Mouse (Mus musculus) thymus, postnatal 4 days (tissue): ENCODE measurements around the gene Jun.

Experiments used
- DNase-seq: peaks from one replicate; pipeline ENCODE4 v3.0.0; 2021

Gene Jun

DNA sequence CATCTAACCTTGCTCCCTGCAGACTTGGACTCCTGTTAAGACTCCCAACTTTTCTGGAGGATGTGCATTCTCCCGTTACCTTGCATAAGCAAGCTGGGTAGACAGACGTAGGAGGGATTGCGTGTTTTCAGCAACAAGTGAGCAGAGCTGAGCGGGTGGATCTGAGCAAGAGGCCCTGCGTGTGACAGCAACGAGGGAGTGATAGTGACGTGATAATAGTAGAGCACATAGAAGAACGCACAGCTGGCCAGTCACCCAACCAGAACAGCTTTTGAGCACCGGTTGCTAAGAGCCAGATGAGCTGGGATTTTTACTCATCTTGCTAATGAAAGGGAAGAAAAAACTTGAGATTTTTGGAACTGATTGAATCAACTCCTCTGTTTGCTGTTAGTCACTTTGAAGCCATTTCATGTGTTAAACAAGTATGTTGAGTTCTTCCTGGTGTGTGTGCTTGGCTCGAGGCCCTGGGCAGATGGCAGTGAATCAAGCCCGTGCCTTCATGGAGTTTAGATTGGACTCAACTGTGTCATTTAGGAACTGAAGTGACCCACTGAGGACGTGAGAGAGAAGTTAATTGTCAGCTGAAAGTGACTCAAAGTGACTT is 28.6 kb downstream of the Jun start:
- DNase-seq: no peak

DNA sequence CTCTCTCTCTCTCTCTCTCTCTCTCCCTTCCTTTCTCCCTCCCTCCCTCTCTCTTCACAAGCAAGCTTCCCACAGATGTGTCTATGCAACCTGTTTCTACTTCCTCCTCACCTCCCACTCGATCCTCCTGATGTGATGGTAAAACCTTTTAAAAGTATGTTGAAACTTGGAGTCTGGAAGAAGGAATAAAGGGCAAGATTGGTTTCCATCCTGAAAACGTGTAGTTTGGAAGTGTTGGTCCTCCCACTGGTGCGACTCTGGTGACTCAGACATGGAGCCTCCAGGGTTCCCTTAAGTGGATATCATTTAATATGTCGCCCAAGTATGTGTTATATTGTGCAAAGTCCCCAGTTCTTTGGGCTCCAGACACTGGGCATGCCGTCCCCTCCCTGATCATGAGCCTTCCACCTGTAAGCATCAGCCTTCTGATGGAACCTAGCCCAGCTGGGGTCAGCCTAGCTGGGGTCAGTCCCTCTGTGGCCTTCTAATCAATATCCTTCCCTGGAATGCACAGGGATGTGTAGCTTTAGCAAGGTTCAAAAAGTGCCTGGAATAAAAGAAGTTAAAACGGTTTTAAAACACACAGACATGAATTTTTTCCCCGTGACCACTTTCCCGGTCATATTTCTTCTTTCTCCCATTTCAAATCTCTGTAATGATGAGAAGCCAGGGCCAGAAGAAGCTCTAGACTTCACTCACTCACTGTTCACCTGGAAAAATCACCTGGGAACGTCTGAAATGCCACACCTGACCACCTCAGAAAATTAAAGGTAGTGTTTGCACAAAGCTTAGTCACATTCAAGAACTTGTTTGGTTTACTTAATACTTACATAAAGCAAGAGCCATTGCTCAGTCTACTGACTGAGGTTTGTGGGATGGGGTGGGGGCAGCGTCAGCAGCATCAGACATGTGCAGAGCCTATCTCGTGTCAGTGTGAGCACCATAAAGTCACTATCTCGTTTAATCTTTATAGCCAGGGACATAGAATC is 30.1 kb downstream of the Jun start:
- no peak for DNase-seq

DNA sequence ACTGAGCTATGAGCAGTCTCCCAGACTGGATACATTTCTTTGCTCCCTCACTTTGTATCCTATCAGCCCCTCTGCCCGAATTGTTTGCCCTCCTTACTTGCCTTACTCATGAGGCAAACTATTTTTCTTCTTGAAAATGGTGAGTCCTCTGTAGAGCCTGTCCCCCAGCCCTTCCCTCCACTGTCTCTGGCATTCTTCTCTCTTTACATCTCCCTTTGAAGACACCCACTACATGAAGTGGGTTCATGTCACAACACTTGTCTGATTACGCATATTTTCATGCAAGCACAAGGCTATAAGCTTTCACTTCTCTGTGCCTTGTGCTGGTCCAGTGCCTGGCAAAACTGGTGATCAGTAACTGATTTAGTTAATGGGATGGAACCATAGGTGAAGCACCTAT is 31.8 kb downstream of the Jun start:
- no peak for DNase-seq

DNA sequence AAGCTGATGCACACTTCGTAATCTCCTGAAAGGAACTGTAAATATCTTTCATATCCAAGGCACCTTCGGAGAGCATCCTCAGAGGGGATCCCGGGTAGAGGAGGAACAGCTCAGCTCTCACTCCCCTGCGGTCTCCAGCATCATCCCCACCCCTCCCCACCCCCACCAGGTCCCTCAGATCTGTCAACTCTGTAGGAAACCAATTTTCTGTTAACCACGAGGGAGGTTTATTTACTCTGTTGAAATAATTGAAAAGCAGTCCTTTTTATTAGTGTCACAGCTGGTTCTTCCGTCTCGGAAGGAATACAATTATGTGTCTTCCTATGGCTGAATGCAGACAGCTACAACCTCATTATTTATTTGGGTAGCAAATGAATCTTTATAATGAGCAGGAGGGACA is 33.8 kb downstream of the Jun start:
- DNase-seq: no peak

DNA sequence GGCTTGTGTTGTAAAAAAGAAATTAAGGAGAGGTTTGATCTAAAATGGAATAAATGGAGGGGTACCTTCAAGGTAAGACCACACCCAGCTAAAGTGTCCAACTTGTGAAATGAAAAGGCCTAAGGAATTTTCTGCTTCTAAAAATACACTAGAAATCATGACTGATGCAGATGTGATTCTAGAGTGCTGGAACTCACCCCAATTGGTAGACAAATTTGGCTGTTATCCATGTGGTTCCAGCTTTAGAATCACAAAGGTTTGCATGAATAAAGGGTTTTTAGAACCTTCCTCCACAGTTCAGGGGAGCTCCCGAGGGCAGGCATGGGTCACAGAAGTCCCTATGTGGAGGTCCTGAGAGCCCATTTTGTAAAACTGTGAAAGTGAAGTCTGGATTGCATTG is 39.3 kb downstream of the Jun start:
- no peak for DNase-seq

DNA sequence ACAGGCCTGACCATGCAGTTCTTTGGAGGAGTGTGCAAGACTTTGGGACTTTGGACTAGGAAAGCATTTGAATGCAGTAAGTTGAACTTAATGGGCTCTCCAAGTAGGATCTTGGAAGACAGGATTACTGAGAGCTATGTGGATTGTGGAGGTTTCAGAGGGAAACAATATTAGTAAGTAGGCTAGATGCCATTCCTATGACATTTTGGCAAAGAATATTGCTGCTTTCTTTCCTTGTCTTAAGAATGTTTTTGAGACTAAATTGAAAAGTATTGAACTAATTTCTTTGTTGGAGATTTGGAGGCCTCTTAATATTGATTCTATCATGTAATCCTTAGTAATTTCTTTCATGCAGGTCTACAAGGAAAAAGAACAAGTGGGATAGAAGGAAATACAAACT is 39.8 kb downstream of the Jun start:
- DNase-seq: no peak

DNA sequence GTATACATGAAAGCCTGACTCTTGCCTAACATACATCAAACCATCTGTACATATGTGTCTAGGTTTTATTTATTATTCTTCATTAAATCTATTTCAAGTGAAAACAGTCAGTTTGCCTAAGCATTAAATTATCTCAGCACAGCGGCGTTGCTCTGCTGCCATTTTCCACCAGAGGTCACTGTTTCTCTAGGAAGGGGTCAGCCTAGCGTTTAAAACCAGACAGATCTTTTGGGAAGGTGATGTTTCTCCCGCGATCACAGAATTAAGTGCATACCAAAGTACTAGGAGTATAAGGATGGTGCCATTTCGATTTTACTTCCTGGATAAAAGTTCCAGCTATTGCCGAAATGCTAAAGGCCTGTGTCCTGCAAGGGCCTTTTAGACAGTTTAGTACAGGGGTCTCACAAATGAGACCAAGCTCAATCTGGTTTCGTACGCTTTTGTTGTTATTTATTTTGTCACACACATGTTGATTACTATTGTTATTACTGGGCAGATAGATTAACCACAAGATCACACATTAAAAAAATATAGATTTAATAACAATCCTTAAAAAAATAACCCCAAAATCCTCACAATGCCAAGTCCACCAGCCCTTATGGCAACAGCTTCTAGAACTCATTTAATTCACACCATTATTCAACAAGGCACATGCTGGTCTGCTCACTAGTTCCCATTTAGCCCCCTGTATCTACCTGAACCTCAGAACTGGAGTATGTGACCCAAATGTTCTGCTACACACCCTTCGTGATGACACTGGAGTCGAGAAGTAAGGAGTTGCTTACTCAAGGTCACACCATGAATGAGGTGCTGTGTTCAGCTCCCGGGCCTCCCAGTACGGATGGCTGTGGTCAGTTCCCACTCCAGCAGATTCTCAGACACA is 43.6 kb downstream of the Jun start:
- peak; percentile 83 for DNase-seq

DNA sequence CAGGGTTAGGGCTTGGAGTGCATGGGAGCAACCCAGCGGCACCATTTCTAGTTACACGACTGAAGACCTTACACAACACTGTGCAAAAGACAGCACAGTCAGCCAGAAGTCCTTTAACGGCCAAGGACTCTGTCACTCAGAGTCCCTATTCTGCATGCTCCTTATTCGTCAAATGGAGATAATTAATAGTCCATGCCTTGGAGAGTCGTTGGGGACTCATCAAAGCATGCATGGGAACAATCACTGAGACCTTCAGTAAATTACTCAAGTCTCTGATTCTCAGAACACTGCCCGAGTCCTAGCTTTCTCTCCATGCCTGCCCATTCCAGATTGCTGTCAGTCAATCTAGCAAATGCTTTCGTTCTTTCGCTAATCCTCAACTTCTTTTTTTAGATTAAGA is 44.3 kb downstream of the Jun start:
- DNase-seq: no peak

DNA sequence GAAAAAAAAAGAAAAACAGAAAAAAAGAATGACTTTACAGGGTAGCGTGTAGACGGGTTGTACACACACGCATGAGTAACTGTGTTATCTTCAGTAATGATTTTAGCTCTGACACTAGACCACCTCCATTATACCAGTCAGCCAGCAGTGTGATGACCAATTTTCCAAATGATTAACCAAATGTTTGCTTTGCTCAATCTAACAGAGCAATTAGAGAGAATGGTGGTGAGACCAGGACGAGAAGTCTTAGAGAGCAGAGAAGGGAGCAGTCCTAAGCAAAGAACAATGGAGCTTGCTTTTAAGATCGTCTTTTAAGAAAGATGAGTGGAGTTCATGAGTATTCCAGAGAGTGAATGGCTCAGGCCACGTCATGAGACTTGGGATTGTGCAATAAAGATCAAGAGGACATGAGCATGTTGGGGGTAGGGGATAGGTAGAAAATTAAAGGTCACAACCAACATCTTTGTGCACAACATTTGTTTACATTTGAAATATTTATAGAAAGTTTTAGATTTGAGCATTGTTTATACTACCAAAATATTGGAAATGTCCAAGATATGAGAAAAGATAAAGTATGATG is 46.7 kb downstream of the Jun start:
- no peak for DNase-seq

DNA sequence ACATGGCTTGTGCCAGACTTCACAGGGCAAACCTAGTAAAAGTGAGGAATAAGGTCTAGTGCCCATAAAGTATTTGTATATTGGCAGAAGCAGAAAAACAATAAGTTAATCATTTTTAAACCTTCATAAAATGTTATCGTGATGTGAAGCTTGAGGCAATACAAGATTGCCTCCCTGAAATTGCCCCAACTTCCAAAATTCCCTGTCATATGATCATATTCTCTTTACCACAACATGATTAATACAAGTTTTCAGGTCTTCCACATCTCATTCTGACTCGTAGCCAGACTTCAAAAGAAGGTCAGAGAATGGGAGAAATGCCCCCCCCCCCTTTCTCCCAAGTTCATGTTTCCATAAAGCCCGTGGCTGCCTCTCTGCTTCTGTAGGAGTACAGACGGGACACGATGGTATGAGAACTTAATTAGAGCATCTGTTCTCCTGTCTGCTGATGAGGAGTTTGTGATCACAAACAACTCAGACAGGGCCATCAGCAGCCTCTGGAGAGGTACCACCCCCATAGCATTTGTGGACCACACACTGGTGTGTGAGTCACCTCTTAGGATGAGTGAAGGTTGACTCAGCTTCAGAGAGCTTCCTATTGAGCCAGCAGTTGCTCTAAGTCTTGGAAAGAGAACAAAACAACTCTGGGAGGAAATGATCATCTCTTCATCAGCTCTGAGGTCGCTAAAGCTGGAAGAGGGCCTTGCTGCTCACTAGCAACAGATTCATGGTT is 50.8 kb downstream of the Jun start:
- no peak for DNase-seq

DNA sequence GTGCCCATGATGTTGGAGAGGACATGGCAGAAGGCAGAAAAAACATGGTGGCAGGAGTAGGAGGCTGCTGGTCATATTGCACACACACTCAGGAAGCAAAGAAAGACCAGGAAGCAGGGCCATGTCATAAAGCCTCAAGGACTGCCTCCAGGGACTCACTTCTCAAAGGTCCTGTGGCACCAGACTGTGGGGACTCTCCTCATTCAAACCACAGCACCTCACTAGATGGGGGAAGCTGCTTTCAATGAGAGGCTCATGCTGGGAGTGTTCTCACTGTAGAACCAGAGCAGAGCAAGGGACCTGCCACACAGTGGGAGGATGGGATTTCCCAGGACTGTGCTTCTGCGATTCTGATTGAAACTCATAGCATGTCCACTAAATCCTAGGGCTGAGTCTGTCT is 51.9 kb downstream of the Jun start:
- no peak for DNase-seq

DNA sequence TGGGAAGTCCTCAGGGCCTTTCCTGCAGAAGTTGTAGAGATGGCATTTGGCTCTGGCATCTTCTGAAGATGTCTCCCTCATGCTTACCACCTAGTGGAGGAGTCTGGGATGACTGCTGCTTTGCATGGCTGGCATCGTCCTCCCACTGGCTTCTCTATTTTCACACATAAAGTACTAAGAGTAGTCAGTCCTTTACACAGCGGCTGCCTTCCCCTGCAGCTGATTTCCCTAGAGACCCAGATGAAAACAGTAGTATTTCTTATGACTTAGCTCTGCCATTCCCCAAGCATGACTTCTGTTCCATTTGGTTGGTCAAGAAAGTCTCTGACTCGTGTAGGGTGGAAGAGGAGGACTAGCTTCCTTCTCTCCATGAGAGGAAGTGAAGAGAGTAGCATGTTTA is 52.8 kb downstream of the Jun start:
- DNase-seq: peak; percentile 55
